Mouse (Mus musculus) retina, postnatal 1 day (tissue): ENCODE measurements at regions not wholly inside any gene's neighbourhood (a gene's known extent, or its start where the extent isn't known, plus 50 kb on each side); places are given as distances from the start of the nearest gene placed in this dataset.

Experiments used
- DNase-seq: peaks from one replicate; pipeline ENCODE4 v3.0.0-alpha.2; 2012

DNA sequence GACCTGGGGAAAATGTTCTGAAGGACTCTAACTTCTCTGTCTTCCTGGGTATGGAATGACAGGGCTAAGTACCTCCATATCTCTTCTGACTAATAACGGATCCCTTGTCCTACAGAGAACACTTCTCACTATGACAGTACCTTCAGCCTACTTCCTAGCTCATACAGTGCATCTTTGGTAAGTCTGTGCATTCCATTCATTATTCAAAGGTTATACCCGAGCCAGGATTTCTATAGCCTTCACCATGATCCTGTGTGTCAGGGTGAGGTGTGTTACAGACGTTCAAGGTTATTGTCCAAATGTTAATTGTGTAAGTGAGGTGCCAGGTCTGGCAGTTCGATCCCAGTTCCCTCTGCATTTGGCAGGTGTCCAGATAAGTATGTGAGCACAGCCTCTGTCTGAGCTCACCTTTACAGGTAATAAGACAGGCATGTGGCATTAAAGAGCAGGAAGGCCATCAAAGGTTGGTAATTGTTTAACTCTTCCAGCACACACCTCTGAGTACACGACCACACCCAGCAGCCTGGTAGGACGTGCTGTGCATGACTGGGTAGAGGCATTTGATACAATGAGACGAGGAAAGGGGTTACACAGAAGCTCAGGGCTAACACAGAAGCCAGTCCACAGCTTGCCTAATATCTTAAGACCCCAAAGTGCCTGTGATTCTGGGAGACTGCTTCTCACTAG, 96.3 kb upstream of the Bmp2 start:
- no peak for DNase-seq

DNA sequence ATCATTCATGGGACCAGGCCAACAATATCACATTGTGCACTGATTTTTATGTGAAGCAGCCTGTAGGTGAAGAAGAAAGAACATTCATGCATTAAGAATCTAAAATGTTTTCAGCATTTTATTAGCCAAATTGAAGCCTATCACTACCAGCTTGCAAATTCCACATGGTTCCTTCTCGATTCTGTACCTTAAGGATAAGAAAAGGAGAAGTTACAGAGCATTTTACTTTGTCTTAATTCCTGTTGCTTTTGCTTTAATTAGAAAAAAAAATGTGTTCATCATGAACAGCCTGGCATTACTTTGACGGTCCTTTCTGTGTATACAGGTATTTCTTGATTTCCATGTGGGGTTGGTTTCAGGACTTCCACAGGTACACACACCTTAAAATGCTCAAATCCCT, 95.2 kb upstream of the Bmp2 start:
- no peak for DNase-seq

DNA sequence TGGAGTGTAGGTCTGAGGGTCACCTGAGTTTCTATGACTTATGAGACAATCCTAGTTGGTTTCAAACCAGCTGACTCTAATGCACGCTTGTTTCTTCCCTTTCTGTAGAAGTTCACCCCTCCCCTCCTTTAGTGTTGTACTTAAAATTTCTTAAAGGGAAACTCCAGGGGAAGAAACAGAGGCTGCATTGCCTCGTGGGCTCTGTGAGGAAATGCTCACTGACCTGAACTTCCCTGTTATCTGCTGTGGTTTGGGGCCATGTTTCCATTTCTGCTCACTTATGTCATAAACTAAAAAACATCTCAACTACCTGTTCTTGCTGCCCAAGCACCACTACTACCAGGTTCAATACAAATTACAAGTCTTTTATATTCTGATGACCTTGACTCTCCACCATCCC, 93.2 kb upstream of the Bmp2 start:
- no peak for DNase-seq

DNA sequence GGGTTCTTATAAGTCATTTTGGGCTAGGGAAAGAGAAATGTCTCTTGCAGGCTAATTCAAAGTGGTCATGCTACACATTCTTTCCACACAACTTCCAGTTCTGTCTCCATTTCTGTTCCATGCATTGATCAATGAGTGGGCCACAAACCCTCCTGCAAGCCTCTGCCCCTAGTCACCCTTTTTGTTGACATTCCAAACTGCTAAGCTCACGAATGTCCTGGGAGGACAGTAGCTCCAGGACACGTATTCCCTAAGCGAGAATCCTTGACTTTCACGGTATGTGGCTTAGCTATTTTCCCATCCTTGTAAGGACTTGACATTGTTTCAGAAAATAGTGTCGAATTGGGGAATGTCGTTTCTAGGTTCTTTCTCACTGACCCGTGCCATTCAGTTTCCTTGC, 91.1 kb upstream of the Bmp2 start:
- DNase-seq, result no peak

DNA sequence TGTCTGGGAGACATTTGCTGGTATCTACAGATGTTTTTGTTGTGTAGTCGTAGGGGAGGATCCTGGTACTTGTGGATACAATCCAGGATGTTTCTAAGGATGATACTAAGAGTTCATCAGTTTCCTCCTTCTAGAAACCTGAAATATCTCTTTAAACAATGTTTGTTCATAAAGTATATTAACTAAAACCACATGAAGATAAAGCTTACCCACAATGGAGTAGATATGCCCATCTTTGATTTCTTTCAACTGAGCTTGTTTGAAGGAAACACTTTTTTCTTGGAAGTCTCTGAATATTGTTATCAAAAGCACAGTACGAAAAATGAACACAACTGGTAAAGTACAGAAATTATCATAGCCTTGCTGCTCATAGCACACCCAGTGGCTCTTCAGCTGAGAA, 89.6 kb upstream of the Bmp2 start:
- no peak for DNase-seq

DNA sequence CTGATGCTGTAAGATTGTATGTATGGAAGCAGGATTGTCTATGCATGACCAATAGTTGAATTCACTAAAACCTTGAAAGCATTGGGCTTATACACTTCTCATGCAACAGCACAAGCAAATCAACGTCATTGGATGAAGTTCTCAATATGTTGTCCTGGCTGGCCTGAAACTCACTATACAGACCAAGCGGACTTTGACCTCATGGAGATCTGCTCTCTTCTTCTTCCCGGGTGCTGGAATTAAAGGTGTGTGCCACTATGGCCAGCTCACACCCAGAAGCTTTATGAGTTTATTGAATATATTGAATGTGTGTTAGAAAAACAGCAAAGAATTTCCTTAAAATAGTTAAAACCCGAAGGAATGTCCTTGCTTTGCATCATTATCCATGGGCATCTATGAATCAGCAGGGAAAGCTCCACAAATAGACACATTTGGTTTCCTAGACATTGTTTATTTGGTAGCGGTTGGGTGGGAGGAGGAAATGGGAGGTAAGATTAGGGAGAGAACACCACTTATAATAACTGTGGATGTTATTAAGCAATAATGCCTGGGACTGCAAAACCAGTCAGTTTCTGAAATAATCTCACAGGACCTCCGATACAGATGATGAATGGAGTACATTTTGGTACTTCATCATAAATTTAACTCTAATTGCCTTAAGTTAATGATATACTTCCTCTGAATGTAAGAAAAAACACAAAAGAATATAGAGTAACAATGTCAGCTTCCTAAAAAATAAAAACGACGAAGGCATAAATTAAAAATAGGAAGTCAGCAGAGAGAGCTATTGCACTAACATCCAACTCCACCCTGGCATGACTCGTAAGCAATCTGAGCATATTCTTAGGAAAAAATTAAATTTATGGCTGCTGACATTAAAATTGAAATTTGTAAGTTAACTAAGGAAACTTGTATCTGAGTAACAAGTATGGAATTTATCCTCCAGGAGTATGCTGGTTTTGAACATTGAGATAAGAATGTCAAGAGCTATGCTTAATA, 84.5 kb upstream of the Bmp2 start:
- DNase-seq, result no peak

DNA sequence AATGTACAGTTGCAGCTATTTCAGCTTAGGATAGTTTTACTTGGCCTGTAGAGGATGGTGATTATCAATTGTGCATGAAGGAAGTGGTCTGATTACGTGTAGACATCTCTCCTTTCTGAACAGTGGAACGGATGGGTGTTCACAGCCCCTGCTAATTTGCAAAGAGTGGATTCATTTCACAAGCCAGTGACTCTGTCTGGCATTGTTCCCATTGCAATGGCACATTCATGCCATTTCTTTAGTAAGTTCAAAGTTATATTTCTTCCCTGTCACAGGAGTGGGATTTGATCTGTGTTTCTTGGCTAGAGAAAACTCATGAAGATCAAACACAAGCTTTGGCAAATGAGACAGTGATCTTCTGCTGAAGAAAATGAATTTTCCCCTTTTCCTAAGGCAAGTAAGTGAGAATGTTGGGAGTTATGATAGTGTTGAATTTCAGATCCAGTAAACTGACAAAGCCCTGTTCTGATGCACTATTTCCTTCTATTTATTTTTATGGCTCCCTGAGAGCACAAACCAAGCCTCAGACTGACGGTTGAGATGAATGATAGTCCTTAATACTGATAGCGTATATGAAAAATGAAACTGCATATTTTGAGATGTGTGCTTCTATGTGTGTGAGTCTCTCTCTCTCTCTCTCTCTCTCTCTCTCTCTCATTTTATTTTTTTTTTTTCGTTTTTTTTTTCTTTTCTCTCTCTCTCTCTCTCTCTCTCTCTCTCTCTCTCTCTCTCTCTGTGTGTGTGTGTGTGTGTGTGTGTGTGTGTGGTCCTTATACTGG, 78.8 kb upstream of the Bmp2 start:
- no peak for DNase-seq

DNA sequence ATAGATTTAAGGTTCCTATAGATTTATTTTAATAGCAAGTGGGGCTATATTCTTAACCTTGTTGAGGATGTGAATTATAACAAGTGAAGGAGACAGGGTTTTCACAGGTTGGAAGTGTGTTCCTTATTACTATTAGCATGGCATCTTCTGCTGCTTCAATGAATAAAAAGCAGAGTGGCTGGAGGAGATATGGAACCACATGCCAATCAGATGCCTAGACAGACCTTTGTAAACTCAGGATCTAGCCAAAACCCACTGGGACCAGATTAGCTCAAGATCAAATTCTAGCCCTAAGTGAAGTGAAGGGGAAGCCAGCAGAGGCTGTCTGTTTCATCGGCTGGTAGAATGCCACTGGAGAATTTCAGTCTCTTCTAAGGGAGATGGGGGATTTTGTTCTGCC, 77.8 kb upstream of the Bmp2 start:
- no peak for DNase-seq

DNA sequence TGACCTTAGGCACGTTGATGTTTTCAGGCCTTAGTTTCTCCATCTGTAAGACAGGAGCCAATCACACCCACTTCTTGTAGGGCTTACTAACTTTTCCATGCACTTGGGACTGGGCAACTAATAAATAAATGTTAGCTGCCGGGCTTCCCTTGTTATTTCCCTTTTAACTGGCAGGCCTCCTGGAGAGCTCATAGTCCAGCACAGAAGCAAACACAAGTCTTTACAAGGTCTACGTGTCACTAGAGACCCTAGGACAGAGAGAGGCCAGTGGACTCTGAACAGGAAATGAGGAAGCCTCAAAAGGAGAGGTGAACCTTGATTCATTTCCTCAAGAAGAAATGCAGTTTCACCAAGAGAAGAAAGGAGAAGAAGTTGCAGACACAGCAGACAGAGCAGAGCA, 71.1 kb upstream of the Bmp2 start:
- no peak for DNase-seq

DNA sequence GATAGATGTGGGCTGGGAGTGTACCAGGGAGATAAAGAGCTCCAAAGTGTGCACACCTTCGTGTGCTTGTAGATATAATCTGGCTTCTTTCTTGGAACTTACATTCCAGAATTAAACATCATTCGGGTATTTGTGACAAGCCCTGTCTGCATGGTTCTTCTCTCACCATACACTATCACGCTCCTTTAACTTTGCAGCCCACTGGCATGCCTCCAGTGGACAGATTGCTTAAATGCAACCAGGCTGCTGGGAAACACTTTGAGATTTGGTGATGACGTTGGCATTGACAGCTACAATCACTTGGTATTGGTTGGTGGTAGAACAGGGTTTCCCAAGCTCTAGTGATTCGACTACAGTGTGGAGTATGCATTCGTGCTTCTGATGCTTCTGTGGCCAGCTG, 70.7 kb upstream of the Bmp2 start:
- no peak for DNase-seq

DNA sequence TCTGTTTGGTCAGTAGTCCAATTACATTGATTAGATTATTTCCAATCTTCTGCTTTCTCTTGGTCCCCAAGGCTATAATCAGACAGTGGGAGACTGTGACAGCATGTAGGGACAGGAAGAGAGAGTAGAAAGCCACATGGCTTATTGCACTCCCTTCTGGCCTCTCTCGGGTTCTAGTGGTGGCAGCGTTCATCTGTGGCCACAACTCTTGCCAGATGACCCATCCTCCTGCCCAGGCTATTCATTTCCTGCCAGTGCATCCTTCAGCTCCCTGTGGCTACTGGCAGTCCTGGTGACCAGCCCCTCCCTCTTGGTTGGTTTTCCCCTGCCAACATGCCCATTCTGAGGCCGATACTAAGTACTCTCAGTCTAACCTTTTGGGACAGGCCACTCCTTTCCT, 70.2 kb upstream of the Bmp2 start:
- DNase-seq, result no peak

DNA sequence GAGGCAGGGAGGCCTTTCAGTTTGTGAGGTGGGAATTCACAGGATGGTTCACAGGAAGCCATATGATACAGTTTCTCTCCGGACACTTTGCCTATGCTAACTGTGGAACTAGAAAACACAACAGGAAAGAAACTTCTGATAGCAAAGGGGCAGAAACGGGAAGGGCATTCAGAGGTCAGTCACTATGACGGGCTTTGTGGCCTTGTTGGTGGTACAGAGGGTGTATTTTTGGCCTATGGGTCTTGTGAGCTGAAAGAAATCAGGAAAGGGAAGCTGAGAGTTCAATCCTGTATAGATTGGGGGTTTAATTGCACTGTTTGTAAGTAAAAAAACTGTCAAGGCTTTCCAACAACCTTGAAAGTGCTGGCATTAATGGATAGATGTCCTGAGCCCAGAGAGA, 56.5 kb upstream of the Bmp2 start:
- DNase-seq, result no peak

DNA sequence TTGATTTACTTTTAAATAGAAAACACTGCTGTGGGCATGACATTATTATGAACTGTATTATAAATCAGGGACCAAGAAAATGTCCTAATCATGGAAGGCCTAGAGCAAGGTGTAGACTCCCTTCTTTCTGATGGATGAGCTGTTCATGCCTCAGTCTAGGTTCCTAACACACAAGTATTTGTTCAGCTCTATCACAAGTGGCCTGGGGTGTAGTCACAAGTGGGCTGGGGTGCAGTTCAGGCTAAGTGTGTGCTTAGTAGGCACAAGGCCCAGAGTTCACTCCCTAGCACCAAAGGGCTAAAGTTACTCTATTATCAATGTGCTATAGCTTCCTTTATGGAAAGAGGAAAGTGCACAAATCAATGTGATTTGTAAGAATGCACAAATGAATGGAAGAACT, 55.6 kb upstream of the Bmp2 start:
- no peak for DNase-seq

DNA sequence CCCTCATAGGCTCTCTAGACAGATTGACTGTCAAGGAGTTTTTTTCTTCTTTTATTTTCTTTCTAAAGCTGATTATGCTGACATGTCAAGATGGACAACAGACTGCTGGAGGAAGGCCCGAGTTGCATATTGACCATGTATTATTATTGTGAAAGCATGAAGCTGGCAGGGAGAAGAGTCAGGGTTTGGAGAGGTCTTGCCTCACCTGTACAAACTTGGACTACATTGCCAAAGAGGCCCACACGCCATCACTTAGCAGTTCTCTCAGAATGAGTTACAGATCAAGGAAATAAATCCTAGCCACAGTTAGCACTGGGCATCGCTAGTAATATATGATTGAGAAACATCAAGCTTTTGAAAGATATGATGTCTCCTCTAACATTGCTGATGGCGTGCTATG, 54.9 kb upstream of the Bmp2 start:
- DNase-seq, result no peak

DNA sequence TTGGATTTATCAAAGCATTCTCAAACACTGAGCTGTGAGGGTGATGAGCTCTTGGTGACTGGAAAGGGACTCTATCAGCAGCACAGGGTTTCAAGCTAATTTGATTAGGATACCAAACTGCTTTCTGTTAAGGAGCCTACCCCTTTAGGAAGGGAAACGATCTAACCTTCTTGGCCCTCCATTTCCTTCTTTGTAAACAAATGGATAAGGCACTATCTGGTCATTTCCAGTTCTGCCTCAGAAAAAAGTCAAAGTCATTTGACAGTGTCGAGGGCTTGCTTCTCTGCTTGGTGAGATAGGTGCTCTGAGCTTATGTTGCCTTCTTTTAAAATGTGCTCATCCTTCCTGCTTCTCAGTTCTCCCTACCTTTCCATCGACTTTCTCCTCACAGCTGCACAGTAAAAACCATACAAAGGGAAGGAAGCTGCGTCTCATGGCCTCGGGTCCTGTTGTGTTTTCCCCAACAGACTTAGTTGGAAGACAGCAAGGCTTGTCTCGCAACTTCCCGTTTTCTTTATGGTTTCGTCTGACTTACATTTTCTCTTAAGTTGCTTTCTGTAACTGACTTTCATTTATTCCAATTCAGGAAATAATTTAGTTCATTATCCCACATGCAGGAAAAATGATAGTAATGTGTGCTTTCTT, 54.3 kb upstream of the Bmp2 start:
- no peak for DNase-seq

DNA sequence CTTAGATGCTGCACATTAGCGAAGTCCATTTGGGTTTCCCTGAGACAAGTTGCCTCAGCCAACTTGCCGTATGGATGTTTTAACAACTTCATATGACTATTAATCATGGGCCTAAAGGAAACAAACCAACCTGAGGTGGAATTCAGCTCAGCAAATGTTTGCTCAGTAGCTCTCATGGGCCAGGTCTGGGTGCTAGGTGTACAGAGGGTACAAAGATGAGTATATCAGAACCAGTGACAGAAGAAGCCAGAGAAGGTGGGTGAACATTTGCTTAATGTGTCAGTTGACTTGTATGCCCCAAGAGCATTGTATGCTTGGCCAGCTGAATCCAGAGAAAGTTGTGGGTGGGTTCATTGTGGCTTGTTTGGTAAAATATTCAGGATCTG, 53.8 kb upstream of the Bmp2 start:
- no peak for DNase-seq

DNA sequence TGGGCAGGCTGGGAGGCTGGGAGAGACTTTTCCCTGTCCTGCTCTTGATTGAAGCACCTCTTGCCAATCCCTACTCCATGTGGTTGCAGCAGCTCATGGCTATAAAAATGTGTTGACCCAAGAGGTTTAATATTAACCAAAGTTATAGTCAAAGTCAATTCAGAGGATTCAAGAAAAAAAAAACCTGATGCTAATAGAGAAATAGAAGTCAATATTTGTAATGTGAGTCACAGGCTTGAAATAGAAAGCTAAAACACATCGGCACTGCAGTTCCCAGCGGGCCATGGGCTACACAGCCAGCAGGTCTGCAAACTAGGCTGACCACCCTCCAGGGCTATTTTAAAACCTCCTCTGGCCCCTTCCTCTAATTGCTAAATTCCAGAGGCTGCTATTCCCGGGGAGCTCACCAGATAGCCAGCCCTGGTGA, 53.2 kb upstream of the Bmp2 start:
- DNase-seq, result no peak

DNA sequence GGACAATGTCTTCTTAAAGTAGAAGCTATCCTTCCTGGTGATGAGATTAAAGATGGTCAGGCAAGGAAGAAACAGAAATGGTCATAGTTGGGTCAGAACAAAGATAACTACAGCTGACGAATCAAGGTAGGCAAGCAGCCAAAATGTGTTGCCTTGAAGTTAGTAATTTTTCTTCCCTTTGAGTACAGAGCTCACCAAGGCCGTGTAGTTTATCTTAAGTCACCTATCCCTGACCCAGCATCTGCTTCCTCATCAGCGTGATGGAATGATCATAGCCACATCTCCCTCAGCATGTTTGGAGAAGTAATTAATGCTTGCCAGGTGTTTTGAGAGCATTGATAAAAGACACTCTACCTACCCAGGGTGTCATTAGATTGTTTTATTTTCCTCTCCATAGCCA, 52.1 kb upstream of the Bmp2 start:
- no peak for DNase-seq
